Mouse (Mus musculus): ENCODE data around the gene Camta1. TPM values are rescaled to one million over a fixed set of nuclear protein-coding genes. Genes with fewer than 3 reads are reported as not detected.

Camta1 gene
- polyA plus RNA-seq, 1 experiment from 2014 or later, result 206 TPM

- ATAC-seq (ENCODE audit: low read depth), result peak; percentile 98
- H3K4me3 ChIP-seq (ENCODE audit: low read depth, low read length), result peak within 1 kb of the TSS; percentile 92
- peak within 1 kb of the TSS; percentile 93 for H3K9ac ChIP-seq (replicated peaks; ENCODE audit: low read depth, low read length)
- H3K36me3 ChIP-seq (ENCODE audit: control insufficient read depth, insufficient read depth, low read length), result peaks cover 13% of the 10 kb centered on the region
- H3K4me2 ChIP-seq (ENCODE audit: low read depth, low read length), result peak within 1 kb of the TSS; percentile 81
- WGBS, result under 1% methylated on average over 105 of the region's 114 CpGs
- H3K27ac ChIP-seq (ENCODE audit: low read depth, low read length), result peak within 1 kb of the TSS; percentile 97
- no peaks in the 10 kb centered on the region for H3K9me3 ChIP-seq (ENCODE audit: control insufficient read depth, low read length)
- peaks cover 11% of the 10 kb centered on the region for H3K4me1 ChIP-seq (ENCODE audit: control insufficient read depth, insufficient read depth, low read length)
- H3K27me3 ChIP-seq (ENCODE audit: control insufficient read depth, insufficient read depth, low read length), result 0 out of 2 replicates have a peak, but pooled peaks cover 3% of the 10 kb centered on the region
Measured at GRCm38 (mm10) chr4:151057347-151058321, 804.0 kb downstream of the Camta1 start, which contains the start of gene Vamp3. Vamp3 (minus strand) TSS chr4:151057963.

GRCm38 (mm10) chr4:151051162-151051561, 810.5 kb downstream of the Camta1 start:
- H3K4me1 ChIP-seq (ENCODE audit: control insufficient read depth, insufficient read depth, low read length), result no peaks in the 10 kb centered on the region
- H3K9ac ChIP-seq (replicated peaks; ENCODE audit: low read depth, low read length), result no peak overlapping the region
- peaks cover 34% of the 10 kb centered on the region for H3K36me3 ChIP-seq (ENCODE audit: control insufficient read depth, insufficient read depth, low read length)

GRCm38 (mm10) chr4:151046524-151046923, 815.2 kb downstream of the Camta1 start:
- Histone ChIP-seq H3K4me3 (ENCODE audit: low read depth, low read length) (no peak overlapping the region), H3K27me3 (ENCODE audit: control insufficient read depth, insufficient read depth, low read length) (no peaks in the 10 kb centered on the region), H3K9ac (replicated peaks; ENCODE audit: low read depth, low read length) (no peak overlapping the region), H3K36me3 (ENCODE audit: control insufficient read depth, insufficient read depth, low read length) (peaks cover 31% of the 10 kb centered on the region), H3K4me2 (ENCODE audit: low read depth, low read length) (no peak overlapping the region), H3K9me3 (ENCODE audit: control insufficient read depth, low read length) (no peaks in the 10 kb centered on the region), H3K4me1 (ENCODE audit: control insufficient read depth, insufficient read depth, low read length) (0 out of 2 replicates have a peak, but pooled peaks cover 5% of the 10 kb centered on the region), H3K27ac (ENCODE audit: low read depth, low read length) (no peak overlapping the region)
- WGBS, result 94% methylated on average over 3 of the region's 3 CpGs
- ATAC-seq (ENCODE audit: low read depth), result no peak

More at GRCm38 (mm10) chr4:151051162-151051561, 810.5 kb downstream of the Camta1 start:
- Histone ChIP-seq H3K4me2 (ENCODE audit: low read depth, low read length) (no peak overlapping the region), H3K9me3 (ENCODE audit: control insufficient read depth, low read length) (no peaks in the 10 kb centered on the region), H3K27ac (ENCODE audit: low read depth, low read length) (no peak overlapping the region), H3K4me3 (ENCODE audit: low read depth, low read length) (no peak overlapping the region), H3K27me3 (ENCODE audit: control insufficient read depth, insufficient read depth, low read length) (no peaks in the 10 kb centered on the region)
- ATAC-seq (ENCODE audit: low read depth), result no peak
- 89% methylated on average over 1 of the region's 1 CpGs for WGBS

GRCm38 (mm10) chr4:151044944-151045570, 816.6 kb downstream of the Camta1 start:
- H3K27ac ChIP-seq (ENCODE audit: low read depth, low read length), result no peak overlapping the region
- H3K4me1 ChIP-seq (ENCODE audit: control insufficient read depth, insufficient read depth, low read length), result 0 out of 2 replicates have a peak, but pooled peaks cover 5% of the 10 kb centered on the region
- 0 out of 2 replicates have a peak, but pooled peaks have one; percentile 9 for ATAC-seq (ENCODE audit: low read depth)
- peak overlapping the region; percentile 54 for H3K9ac ChIP-seq (replicated peaks; ENCODE audit: low read depth, low read length)
- peak overlapping the region; percentile 79 for H3K4me2 ChIP-seq (ENCODE audit: low read depth, low read length)
- no peaks in the 10 kb centered on the region for H3K27me3 ChIP-seq (ENCODE audit: control insufficient read depth, insufficient read depth, low read length)
- WGBS, result 5% methylated on average over 21 of the region's 21 CpGs
- no peaks in the 10 kb centered on the region for H3K9me3 ChIP-seq (ENCODE audit: control insufficient read depth, low read length)
- H3K4me3 ChIP-seq (ENCODE audit: low read depth, low read length), result peak overlapping the region; percentile 56
- H3K36me3 ChIP-seq (ENCODE audit: control insufficient read depth, insufficient read depth, low read length), result peaks cover 23% of the 10 kb centered on the region

- Histone ChIP-seq H3K9me3 (ENCODE audit: control insufficient read depth, low read length) (no peaks in the 10 kb centered on the region), H3K27me3 (ENCODE audit: control insufficient read depth, insufficient read depth, low read length) (no peaks in the 10 kb centered on the region), H3K4me3 (ENCODE audit: low read depth, low read length) (peak within 1 kb of the TSS; percentile 56), H3K27ac (ENCODE audit: low read depth, low read length) (no peak within 1 kb of the TSS), H3K4me2 (ENCODE audit: low read depth, low read length) (peak within 1 kb of the TSS; percentile 79), H3K4me1 (ENCODE audit: control insufficient read depth, insufficient read depth, low read length) (0 out of 2 replicates have a peak, but pooled peaks cover 5% of the 10 kb centered on the region), H3K36me3 (ENCODE audit: control insufficient read depth, insufficient read depth, low read length) (peaks cover 18% of the 10 kb centered on the region), H3K9ac (replicated peaks; ENCODE audit: low read depth, low read length) (peak within 1 kb of the TSS; percentile 54)
- ATAC-seq (ENCODE audit: low read depth), result peak; percentile 96
- 0% methylated on average over 78 of the region's 79 CpGs for WGBS
Measured at GRCm38 (mm10) chr4:151044037-151044943, 817.4 kb downstream of the Camta1 start, which contains the start of gene Per3. Per3 (minus strand) TSS chr4:151044665.

- Histone ChIP-seq H3K4me2 (ENCODE audit: low read depth, low read length) (peak overlapping the region; percentile 79; the same call in 1 of the 2 replicates), H3K36me3 (ENCODE audit: control insufficient read depth, insufficient read depth, low read length) (peaks cover 10% of the 10 kb centered on the region; the same call in 1 of the 2 replicates), H3K4me1 (ENCODE audit: control insufficient read depth, insufficient read depth, low read length) (0 out of 2 replicates have a peak, but pooled peaks cover 5% of the 10 kb centered on the region), H3K9me3 (ENCODE audit: control insufficient read depth, low read length) (no peaks in the 10 kb centered on the region), H3K9ac (replicated peaks; ENCODE audit: low read depth, low read length) (no peak overlapping the region), H3K27me3 (ENCODE audit: control insufficient read depth, insufficient read depth, low read length) (no peaks in the 10 kb centered on the region), H3K4me3 (ENCODE audit: low read depth, low read length) (no peak overlapping the region), H3K27ac (ENCODE audit: low read depth, low read length) (no peak overlapping the region)
- no peak for ATAC-seq (ENCODE audit: low read depth)
- 27% methylated on average over 5 of the region's 5 CpGs for WGBS
Measured at GRCm38 (mm10) chr4:151043281-151043680, 818.4 kb downstream of the Camta1 start.

- ATAC-seq (ENCODE audit: low read depth), result no peak
- 0 out of 2 replicates have a peak, but pooled peaks cover 5% of the 10 kb centered on the region for H3K4me1 ChIP-seq (ENCODE audit: control insufficient read depth, insufficient read depth, low read length)
- H3K9ac ChIP-seq (replicated peaks; ENCODE audit: low read depth, low read length), result no peak overlapping the region
- H3K27ac ChIP-seq (ENCODE audit: low read depth, low read length), result no peak overlapping the region
- no peaks in the 10 kb centered on the region for H3K9me3 ChIP-seq (ENCODE audit: control insufficient read depth, low read length)
- WGBS, result 84% methylated on average over 5 of the region's 5 CpGs
- H3K4me2 ChIP-seq (ENCODE audit: low read depth, low read length), result no peak overlapping the region
- no peak overlapping the region for H3K4me3 ChIP-seq (ENCODE audit: low read depth, low read length)
- H3K27me3 ChIP-seq (ENCODE audit: control insufficient read depth, insufficient read depth, low read length), result no peaks in the 10 kb centered on the region
- H3K36me3 ChIP-seq (ENCODE audit: control insufficient read depth, insufficient read depth, low read length), result 0 out of 2 replicates have a peak, but pooled peaks cover under 1% of the 10 kb centered on the region
Measured at GRCm38 (mm10) chr4:151041506-151041905, 820.2 kb downstream of the Camta1 start.

- H3K9me3 ChIP-seq (ENCODE audit: control insufficient read depth, low read length), result no peaks in the 10 kb centered on the region
- H3K36me3 ChIP-seq (ENCODE audit: control insufficient read depth, insufficient read depth, low read length), result no peaks in the 10 kb centered on the region
- H3K9ac ChIP-seq (replicated peaks; ENCODE audit: low read depth, low read length), result no peak overlapping the region
- H3K4me2 ChIP-seq (ENCODE audit: low read depth, low read length), result no peak overlapping the region
- no peak overlapping the region for H3K27ac ChIP-seq (ENCODE audit: low read depth, low read length)
- H3K4me1 ChIP-seq (ENCODE audit: control insufficient read depth, insufficient read depth, low read length), result no peaks in the 10 kb centered on the region
- H3K27me3 ChIP-seq (ENCODE audit: control insufficient read depth, insufficient read depth, low read length), result no peaks in the 10 kb centered on the region
- no peak overlapping the region for H3K4me3 ChIP-seq (ENCODE audit: low read depth, low read length)
- 91% methylated on average over 11 of the region's 11 CpGs for WGBS
- ATAC-seq (ENCODE audit: low read depth), result no peak
Measured at GRCm38 (mm10) chr4:151037800-151038199, 823.9 kb downstream of the Camta1 start.
